Mouse (Mus musculus) lung, embryonic 15.5 days (tissue): ENCODE data around the gene Klhl6. TPM values are rescaled to one million over a fixed set of nuclear protein-coding genes. Genes with fewer than 3 reads are reported as not detected.

Experiments used
- ATAC-seq: fragments of 200-750 bp; cut with Nextera tagmentation; 2 replicates; pipeline ENCODE4 v1.8.0; 2017; ENCODE audit warnings: moderate number of reproducible peaks, borderline replicate concordance; ENCODE audit not compliant: low FRiP score, low TSS enrichment; ENCODE audit errors: extremely low read depth
- H3K27ac ChIP-seq: fragments of 300-500 bp; sonication (generic); 2 replicates; pipeline ENCODE4 v1.5.1; 2015; ENCODE audit warnings: moderate library complexity, mild to moderate bottlenecking, inconsistent platforms
- H3K27me3 ChIP-seq: fragments of 300-500 bp; sonication (generic); 2 replicates; pipeline ENCODE4 v1.6.1; 2015; ENCODE audit warnings: inconsistent platforms
- H3K36me3 ChIP-seq: fragments of 300-500 bp; sonication (generic); 2 replicates; pipeline ENCODE4 v1.6.1; 2015; ENCODE audit warnings: inconsistent platforms
- H3K4me1 ChIP-seq: fragments of 300-500 bp; sonication (generic); 2 replicates; pipeline ENCODE4 v1.6.1; 2015; ENCODE audit warnings: inconsistent platforms
- H3K4me2 ChIP-seq: fragments of 300-500 bp; sonication (generic); 2 replicates; pipeline ENCODE4 v1.6.1; 2015; ENCODE audit warnings: inconsistent platforms, mild to moderate bottlenecking, moderate library complexity
- H3K4me3 ChIP-seq: fragments of 300-500 bp; sonication (generic); 2 replicates; pipeline ENCODE4 v1.5.1; 2015; ENCODE audit warnings: mild to moderate bottlenecking, inconsistent platforms
- H3K9ac ChIP-seq: fragments of 300-500 bp; sonication (generic); 2 replicates; pipeline ENCODE4 v1.6.1; 2015; ENCODE audit warnings: inconsistent platforms
- H3K9me3 ChIP-seq: fragments of 300-500 bp; sonication (generic); 2 replicates; pipeline ENCODE4 v1.6.1; 2016; ENCODE audit warnings: inconsistent platforms
- WGBS: fragments of 180-500 bp; shearing (Covaris S2); methylation state at CpG from one replicate; pipeline ENCODE4 v1.1.7; 2015; 5-methylcytosine and 5-hydroxymethylcytosine counted together
- polyA plus RNA-seq: library from polyadenylated mRNA; unstranded; fragments of >200 nt; fragmentation: Nextera tagmentation; extraction: Ambion mirVana; gene quantifications from 2 replicates; pipeline ENCODE4 v1.2.1, GENCODE M21; 2015

Gene Klhl6
- polyA plus RNA-seq, 1 experiment from 2014 or later, result 19.7 TPM

- no peaks in the 10 kb centered on the region for H3K27me3 ChIP-seq
- peaks cover 9% of the 10 kb centered on the region for H3K4me1 ChIP-seq
- no peaks in the 10 kb centered on the region for H3K9me3 ChIP-seq
- no peak overlapping the region for H3K27ac ChIP-seq
- no peak overlapping the region for H3K4me3 ChIP-seq
- 88% methylated on average over 2 of the region's 2 CpGs for WGBS
- H3K9ac ChIP-seq, result no peak overlapping the region
- H3K4me2 ChIP-seq, result no peak overlapping the region
- no peaks in the 10 kb centered on the region for H3K36me3 ChIP-seq
- ATAC-seq, result no peak
Observed at GRCm38 (mm10) chr16:19984884-19985643, 2.2 kb upstream of the Klhl6 start.

- Histone ChIP-seq H3K9ac (no peak overlapping the region), H3K4me2 (no peak overlapping the region), H3K27ac (no peak overlapping the region), H3K9me3 (no peaks in the 10 kb centered on the region), H3K4me1 (peaks cover 14% of the 10 kb centered on the region), H3K4me3 (no peak overlapping the region), H3K36me3 (no peaks in the 10 kb centered on the region), H3K27me3 (no peaks in the 10 kb centered on the region)
- ATAC-seq, result no peak
- 74% methylated on average over 4 of the region's 4 CpGs for WGBS
Observed at GRCm38 (mm10) chr16:19983559-19983958, 722 bp upstream of the Klhl6 start.

- Histone ChIP-seq H3K9me3 (no peaks in the 10 kb centered on the region), H3K4me2 (peak overlapping the region; percentile 20; the same call in 1 of the 2 replicates), H3K4me1 (peaks cover 21% of the 10 kb centered on the region), H3K27me3 (no peaks in the 10 kb centered on the region), H3K4me3 (peak overlapping the region; percentile 11; the same call in 1 of the 2 replicates), H3K36me3 (no peaks in the 10 kb centered on the region), H3K9ac (no peak overlapping the region), H3K27ac (no peak overlapping the region)
- ATAC-seq, result no peak
- WGBS, result 48% methylated on average over 2 of the region's 2 CpGs
Observed at GRCm38 (mm10) chr16:19981684-19982083, 1.2 kb downstream of the Klhl6 start.

DNA sequence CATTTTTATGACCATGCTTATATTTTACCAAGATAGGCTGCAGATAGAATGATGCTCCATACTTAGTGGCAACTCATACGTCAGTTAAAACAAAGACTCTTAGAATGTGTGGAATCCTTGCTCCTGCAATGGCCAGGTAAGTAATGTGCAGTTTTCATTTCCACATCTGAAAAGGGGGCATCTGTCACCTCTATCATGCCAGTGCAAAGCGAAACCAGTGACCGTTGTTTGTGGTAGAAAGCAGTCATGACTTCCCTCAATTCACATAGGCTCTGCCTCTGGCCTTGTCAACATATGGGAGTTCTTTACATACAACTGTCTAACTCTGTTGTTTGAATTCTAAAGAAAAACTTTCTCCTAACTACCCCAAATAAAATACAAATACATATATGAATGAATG, 1.8 kb downstream of the Klhl6 start:
- H3K9me3 ChIP-seq, result no peaks in the 10 kb centered on the region
- H3K4me2 ChIP-seq, result peak overlapping the region; percentile 37
- no peak overlapping the region for H3K9ac ChIP-seq
- no peaks in the 10 kb centered on the region for H3K27me3 ChIP-seq
- peaks cover 21% of the 10 kb centered on the region for H3K4me1 ChIP-seq
- peak overlapping the region; percentile 11; the same call in 1 of the 2 replicates for H3K4me3 ChIP-seq
- H3K36me3 ChIP-seq, result no peaks in the 10 kb centered on the region
- WGBS, result 76% methylated on average over 3 of the region's 3 CpGs
- H3K27ac ChIP-seq, result no peak overlapping the region
- ATAC-seq, result no peak

DNA sequence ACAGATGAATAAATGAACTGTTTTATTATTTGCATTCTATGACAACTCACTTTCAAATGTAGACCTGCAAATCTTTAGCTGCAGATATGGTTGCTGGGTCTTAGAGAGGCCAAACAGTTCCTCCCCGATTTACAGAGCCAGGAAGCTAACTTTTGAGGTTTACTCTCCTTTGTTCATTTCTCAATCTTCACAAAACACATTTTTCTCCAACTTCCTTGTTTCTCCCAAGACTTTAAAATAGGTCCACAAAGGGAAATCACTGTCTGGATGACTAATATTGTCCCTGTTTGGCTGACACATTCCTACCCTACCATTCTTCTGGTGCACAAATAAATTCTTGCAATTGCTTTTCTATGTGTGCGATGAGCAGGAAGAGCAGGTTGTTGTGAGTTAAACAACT, 3.1 kb downstream of the Klhl6 start:
- no peak overlapping the region for H3K4me3 ChIP-seq
- H3K4me1 ChIP-seq, result peaks cover 21% of the 10 kb centered on the region
- H3K9ac ChIP-seq, result no peak overlapping the region
- no peak for ATAC-seq
- peak overlapping the region; percentile 37; the same call in 1 of the 2 replicates for H3K4me2 ChIP-seq
- H3K27me3 ChIP-seq, result no peaks in the 10 kb centered on the region
- peak overlapping the region; percentile 37 for H3K27ac ChIP-seq
- 60% methylated on average over 2 of the region's 2 CpGs for WGBS
- no peaks in the 10 kb centered on the region for H3K9me3 ChIP-seq
- no peaks in the 10 kb centered on the region for H3K36me3 ChIP-seq

- Histone ChIP-seq H3K4me3 (no peak overlapping the region), H3K27me3 (no peaks in the 10 kb centered on the region), H3K9ac (no peak overlapping the region), H3K27ac (no peak overlapping the region), H3K9me3 (no peaks in the 10 kb centered on the region), H3K36me3 (no peaks in the 10 kb centered on the region), H3K4me2 (no peak overlapping the region), H3K4me1 (peaks cover 12% of the 10 kb centered on the region)
- ATAC-seq, result no peak
- WGBS, result 73% methylated on average over 5 of the region's 5 CpGs
Observed at GRCm38 (mm10) chr16:19977282-19977681, 5.6 kb downstream of the Klhl6 start.

DNA sequence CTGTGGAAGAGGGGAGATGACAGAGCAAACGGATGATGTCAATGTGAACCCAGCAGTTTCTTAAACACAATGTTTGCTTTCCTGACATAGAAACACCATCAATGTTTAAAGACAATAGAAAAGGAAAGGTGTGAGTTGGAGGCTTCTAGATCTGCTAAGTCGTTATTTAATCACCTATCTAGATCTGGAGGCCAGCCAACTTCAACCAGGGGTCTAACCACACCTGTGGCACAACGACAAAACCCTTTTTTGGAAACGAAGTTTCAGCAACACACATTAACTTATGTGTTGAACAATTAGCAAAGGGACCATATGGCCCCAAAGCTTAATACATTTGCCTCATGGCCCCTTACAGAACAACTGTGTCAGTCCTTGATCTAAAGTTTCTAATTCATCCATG, 6.0 kb downstream of the Klhl6 start:
- H3K27ac ChIP-seq, result no peak overlapping the region
- H3K4me2 ChIP-seq, result no peak overlapping the region
- no peaks in the 10 kb centered on the region for H3K36me3 ChIP-seq
- peaks cover 12% of the 10 kb centered on the region for H3K4me1 ChIP-seq
- H3K9me3 ChIP-seq, result no peaks in the 10 kb centered on the region
- no peak overlapping the region for H3K4me3 ChIP-seq
- no peaks in the 10 kb centered on the region for H3K27me3 ChIP-seq
- 53% methylated on average over 4 of the region's 4 CpGs for WGBS
- ATAC-seq, result no peak
- H3K9ac ChIP-seq, result no peak overlapping the region

- H3K4me2 ChIP-seq, result no peak overlapping the region
- no peak overlapping the region for H3K9ac ChIP-seq
- 77% methylated on average over 4 of the region's 4 CpGs for WGBS
- no peak overlapping the region for H3K27ac ChIP-seq
- peaks cover 12% of the 10 kb centered on the region for H3K4me1 ChIP-seq
- H3K9me3 ChIP-seq, result no peaks in the 10 kb centered on the region
- no peak for ATAC-seq
- no peaks in the 10 kb centered on the region for H3K27me3 ChIP-seq
- no peaks in the 10 kb centered on the region for H3K36me3 ChIP-seq
- H3K4me3 ChIP-seq, result no peak overlapping the region
Observed at GRCm38 (mm10) chr16:19975432-19975831, 7.4 kb downstream of the Klhl6 start.

- H3K9me3 ChIP-seq, result no peaks in the 10 kb centered on the region
- no peak overlapping the region for H3K4me3 ChIP-seq
- H3K27ac ChIP-seq, result no peak overlapping the region
- no peak overlapping the region for H3K4me2 ChIP-seq
- peaks cover 7% of the 10 kb centered on the region; the same call in 1 of the 2 replicates for H3K4me1 ChIP-seq
- ATAC-seq, result no peak
- no peak overlapping the region for H3K9ac ChIP-seq
- no peaks in the 10 kb centered on the region for H3K27me3 ChIP-seq
- 95% methylated on average over 1 of the region's 1 CpGs for WGBS
- no peaks in the 10 kb centered on the region for H3K36me3 ChIP-seq
Observed at GRCm38 (mm10) chr16:19973480-19973879, 9.4 kb downstream of the Klhl6 start.

DNA sequence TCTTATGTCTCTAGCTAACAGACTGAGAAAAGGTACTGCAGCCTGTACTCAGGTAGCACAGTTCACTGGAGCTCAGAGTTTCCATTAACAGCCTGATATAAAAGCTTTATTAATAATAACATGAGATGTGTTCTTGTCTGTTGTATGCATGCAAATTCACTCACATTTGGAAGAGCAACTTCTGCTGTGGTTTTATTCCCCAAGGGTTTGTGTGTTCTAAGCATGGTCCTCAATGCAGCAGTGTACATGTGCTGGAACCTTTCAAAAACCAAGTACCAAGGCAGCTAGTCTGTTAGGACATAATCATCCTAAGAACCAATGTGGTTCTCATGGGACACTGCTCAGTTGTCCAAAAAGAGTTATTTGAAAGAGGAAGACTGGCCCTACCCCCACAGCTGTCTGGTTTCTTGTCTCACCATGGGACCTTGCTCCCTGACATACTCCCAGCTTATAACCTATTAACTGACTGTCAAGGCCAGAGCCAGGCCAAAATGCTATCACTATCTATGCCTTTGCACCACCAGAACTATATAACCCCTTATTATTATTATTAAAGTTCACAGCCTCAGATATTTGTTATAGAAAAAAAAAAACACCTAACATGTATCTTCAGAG, 10.0 kb downstream of the Klhl6 start:
- H3K4me1 ChIP-seq, result peaks cover 7% of the 10 kb centered on the region; the same call in 1 of the 2 replicates
- ATAC-seq, result no peak
- no peak overlapping the region for H3K4me3 ChIP-seq
- H3K4me2 ChIP-seq, result no peak overlapping the region
- no peak overlapping the region for H3K27ac ChIP-seq
- no peak overlapping the region for H3K9ac ChIP-seq
- H3K36me3 ChIP-seq, result no peaks in the 10 kb centered on the region
- no peaks in the 10 kb centered on the region for H3K9me3 ChIP-seq
- no peaks in the 10 kb centered on the region for H3K27me3 ChIP-seq

- Histone ChIP-seq H3K4me2 (no peak overlapping the region), H3K27ac (no peak overlapping the region), H3K4me1 (no peaks in the 10 kb centered on the region), H3K27me3 (no peaks in the 10 kb centered on the region), H3K9me3 (no peaks in the 10 kb centered on the region), H3K4me3 (no peak overlapping the region), H3K36me3 (no peaks in the 10 kb centered on the region), H3K9ac (no peak overlapping the region)
- ATAC-seq, result no peak
- WGBS, result 83% methylated on average over 5 of the region's 5 CpGs
Observed at GRCm38 (mm10) chr16:19969506-19969905, 13.3 kb downstream of the Klhl6 start.

DNA sequence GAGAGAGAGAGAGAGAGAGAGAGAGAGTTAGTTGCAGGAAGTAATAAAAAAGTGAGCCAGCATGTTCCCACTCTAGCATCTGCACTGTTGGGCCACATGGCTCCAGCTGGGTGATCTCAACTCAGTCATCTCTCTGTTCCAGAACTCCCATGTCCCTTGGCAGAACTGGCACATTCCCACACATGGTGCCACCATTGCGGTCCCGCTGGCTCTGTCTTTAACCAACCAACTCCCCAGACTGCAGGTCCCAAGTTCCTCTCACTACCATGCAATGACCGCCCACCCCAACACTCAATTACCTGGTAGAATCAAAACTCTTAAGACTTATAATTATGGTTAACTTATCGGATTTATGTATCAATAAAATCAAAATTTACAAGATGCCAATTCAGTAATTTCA, 14.2 kb downstream of the Klhl6 start:
- Histone ChIP-seq H3K36me3 (no peaks in the 10 kb centered on the region), H3K9ac (no peak overlapping the region), H3K9me3 (no peaks in the 10 kb centered on the region), H3K4me2 (no peak overlapping the region), H3K27ac (no peak overlapping the region), H3K4me1 (no peaks in the 10 kb centered on the region), H3K27me3 (no peaks in the 10 kb centered on the region), H3K4me3 (no peak overlapping the region)
- 93% methylated on average over 4 of the region's 4 CpGs for WGBS
- no peak for ATAC-seq
